Mouse (Mus musculus): ENCODE data around the gene Vps37b.

Vps37b gene

GRCm38 (mm10) chr5:124045453-124046010 lies 13.5 kb upstream of the Vps37b start:
- DNase-seq (ENCODE audit: low read depth, low spot score): no peak

GRCm38 (mm10) chr5:124043999-124044398 lies 11.9 kb upstream of the Vps37b start:
- no peak for DNase-seq (ENCODE audit: low read depth, low spot score)

DNA sequence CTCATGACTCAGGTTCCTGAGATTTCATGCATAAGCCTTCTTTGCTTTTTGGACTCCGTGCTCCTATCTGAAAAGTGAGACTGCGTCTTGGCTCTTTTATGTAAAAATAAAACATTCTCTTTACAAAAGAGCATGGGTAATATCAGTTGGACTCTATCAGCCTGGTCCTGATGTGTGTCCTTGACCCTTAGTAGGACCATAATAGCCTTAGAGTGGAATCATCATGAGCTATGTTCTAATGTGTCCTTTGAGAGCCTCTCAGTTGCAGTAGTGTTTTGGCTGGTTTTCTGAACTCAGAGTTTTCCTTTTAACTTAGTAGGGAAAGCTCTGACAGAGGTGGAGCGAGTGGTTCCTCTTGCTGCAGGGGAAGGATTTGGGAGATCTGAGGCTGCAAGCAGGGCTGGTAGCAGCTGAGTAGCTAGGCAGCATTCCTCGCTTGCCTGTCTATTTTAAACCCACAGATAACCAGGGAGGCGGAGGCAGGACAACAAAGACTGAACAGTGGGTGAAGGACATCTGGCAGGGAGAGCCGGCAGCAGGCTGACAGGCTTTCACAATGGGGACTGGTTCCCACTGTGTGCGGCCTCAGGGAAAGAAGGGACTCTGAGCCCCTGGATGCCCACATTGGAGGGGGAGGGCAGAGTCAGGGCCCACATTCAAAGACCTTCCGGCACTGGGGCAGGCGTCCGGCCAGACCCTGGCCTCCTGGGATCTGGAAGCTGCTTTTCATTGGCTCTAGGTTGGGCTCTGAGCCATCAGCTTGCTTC lies 11.3 kb upstream of the Vps37b start:
- peak; percentile 59 for DNase-seq (ENCODE audit: low read depth, low spot score)

DNA sequence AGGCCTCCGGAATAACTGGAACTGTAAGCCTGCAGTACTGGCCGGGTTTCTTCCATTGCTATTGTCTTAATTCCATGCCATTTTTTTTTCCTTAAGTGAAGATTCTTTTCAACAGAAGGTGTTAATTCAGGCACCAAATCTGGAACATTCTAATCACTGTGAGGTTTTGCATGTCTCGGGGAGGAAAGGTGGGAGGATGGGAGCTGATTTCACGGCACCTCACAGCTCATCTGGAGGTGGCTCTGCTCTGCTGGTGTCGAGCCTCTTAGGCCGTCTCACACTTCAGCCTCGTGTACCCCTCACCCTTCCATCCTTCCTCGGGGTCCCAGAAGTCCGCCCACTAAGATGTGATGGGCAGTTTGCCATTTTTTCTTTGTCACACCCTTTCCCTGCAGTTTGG lies 9.0 kb upstream of the Vps37b start:
- no peak for DNase-seq (ENCODE audit: low read depth, low spot score)

GRCm38 (mm10) chr5:124039602-124040001 lies 7.5 kb upstream of the Vps37b start:
- DNase-seq (ENCODE audit: low read depth, low spot score): no peak

- no peak for DNase-seq (ENCODE audit: low read depth, low spot score)
Measured at GRCm38 (mm10) chr5:124036836-124037235, 4.8 kb upstream of the Vps37b start.

- DNase-seq (ENCODE audit: low read depth, low spot score): no peak
Measured at GRCm38 (mm10) chr5:124036341-124036740, 4.3 kb upstream of the Vps37b start.

GRCm38 (mm10) chr5:124035806-124036205 lies 3.7 kb upstream of the Vps37b start:
- DNase-seq (ENCODE audit: low read depth, low spot score): no peak

GRCm38 (mm10) chr5:124035406-124035805 lies 3.3 kb upstream of the Vps37b start:
- DNase-seq (ENCODE audit: low read depth, low spot score): no peak

GRCm38 (mm10) chr5:124034471-124034870 lies 2.4 kb upstream of the Vps37b start:
- DNase-seq (ENCODE audit: low read depth, low spot score): no peak

DNA sequence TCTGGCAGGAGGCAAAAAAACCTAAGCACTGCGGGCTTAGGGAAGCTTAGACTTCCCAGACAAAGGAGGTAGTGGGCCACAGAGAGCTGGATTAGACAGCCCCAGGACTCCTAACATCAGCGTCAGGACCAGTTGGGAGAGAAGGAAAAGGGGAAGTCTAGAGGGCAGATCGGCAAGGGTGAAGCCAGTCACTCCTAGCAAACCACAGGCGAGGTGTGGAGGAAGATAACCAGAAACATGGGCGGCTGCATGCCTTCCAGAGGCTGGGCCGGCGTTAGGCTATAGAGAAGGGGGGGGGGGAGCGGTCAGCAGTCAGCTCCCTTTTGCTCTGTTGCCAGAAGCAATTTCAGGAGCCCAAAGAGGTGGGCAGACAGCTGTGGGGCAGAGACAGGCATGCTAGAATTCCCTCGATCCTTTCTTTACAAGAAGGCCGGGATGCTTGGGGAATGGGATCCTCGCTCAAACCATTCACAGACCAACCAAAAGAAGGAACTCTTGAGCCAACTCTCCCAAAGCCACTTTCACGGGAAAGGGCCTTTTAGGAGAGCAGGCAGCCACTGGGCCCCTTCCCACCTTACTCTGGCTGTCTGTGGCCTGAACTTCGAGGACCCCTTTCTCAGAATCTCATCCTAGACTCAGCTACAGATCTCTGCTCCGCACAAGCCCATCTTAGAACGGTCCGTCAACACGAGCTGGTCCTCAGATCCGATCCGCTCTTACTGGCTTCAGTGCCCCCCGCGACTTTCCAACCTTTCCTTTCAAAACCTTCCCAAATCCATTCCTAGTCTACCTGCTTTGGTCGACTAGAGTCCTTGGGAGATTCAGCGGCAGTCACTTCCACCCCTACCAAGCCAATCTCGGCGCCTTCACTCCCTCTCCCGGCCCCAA lies 758 bp downstream of the Vps37b start:
- DNase-seq (ENCODE audit: low read depth, low spot score): peak; percentile 63

DNA sequence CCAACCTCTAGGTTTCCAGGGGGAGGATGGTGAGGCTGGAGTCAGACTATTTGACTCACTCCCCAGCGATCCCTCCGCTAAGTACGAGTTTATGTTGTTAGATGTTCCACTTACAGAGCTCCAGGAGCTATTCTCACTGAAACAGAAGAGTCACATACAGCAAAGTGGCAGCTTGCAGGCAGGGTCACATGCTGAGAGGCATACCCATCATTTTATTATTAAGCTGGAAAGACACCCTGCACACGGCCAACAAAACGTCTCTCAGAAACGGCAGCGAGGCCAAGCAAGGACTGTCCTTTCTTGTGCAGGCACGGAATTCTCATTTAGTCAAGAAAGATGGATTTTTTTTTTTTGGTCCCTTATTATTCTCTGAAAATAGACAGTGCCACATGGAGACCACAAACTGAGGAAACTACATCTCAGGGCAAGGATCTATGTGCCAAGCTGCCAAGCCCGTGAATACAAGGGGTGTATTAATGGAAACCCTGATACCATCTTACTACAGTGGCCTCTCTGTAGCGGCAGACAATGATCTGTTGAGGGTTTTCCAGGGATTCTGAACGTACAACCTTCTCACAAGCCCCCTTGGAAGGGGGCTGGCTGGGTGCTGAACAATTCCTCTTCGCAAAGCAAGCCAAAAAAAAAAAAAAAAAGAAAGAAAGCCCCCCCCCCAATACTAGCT lies 1.5 kb downstream of the Vps37b start:
- peak; percentile 50 for DNase-seq (ENCODE audit: low read depth, low spot score)

DNA sequence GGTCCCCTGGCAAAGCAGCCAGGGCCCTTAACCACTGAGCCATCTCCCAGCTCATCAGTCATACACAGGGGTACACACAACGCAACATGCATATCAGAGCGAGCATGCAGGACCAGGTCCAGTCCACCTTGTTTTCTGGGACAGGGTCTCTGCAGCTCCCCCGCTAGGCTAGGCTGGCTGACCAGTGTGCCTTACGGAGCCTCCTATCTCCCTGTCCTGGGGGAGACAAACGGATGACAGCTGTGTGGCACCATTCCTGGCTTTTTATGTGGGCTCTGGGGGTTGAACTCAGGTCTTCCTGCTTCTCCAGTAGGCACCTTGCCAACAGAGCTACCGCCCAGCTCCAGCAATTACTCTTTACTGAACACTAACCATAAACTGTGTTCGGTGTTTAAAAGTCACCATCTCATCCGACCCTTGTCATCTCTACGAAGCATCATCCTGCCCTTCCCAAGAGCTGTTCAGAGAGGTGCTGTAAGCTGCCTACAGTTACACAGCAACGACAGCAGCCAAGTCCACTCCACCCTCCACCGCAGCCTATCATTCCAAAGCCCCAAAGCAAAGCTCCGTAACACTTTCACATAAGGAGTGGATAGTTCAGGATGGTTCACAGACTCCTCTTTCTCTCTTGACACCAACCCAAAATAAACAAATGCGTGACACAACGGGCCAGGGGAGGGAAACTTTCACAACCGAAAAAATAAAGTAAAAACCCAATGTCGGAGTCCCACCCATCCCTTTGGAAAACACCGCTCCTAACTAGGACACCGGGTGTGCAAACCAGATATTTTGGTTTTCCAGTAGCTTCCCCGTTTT lies 2.6 kb downstream of the Vps37b start:
- DNase-seq (ENCODE audit: low read depth, low spot score): no peak

GRCm38 (mm10) chr5:124028680-124029079 lies 3.4 kb downstream of the Vps37b start:
- no peak for DNase-seq (ENCODE audit: low read depth, low spot score)

- DNase-seq (ENCODE audit: low read depth, low spot score): no peak
Measured at GRCm38 (mm10) chr5:124027702-124028470, 4.2 kb downstream of the Vps37b start.

DNA sequence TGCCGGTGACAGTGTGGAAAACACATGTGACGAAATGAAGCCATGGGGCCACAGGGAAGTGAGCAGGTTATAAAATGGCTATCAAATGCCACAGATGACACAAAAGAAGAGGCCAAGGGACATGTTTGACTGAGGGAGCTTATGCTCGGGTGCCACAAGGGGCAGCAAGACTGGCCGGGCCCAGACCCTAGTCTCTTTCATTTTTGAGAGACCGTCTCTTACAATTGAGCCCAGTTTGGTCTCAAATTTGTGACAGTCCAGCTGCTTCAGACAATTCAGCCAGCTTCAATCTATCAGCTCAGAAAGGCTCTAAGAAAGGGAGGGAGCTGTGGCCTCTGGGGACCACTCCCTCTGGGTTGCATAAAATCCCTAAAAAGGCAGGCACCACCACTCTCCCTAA lies 5.5 kb downstream of the Vps37b start:
- DNase-seq (ENCODE audit: low read depth, low spot score): no peak

DNA sequence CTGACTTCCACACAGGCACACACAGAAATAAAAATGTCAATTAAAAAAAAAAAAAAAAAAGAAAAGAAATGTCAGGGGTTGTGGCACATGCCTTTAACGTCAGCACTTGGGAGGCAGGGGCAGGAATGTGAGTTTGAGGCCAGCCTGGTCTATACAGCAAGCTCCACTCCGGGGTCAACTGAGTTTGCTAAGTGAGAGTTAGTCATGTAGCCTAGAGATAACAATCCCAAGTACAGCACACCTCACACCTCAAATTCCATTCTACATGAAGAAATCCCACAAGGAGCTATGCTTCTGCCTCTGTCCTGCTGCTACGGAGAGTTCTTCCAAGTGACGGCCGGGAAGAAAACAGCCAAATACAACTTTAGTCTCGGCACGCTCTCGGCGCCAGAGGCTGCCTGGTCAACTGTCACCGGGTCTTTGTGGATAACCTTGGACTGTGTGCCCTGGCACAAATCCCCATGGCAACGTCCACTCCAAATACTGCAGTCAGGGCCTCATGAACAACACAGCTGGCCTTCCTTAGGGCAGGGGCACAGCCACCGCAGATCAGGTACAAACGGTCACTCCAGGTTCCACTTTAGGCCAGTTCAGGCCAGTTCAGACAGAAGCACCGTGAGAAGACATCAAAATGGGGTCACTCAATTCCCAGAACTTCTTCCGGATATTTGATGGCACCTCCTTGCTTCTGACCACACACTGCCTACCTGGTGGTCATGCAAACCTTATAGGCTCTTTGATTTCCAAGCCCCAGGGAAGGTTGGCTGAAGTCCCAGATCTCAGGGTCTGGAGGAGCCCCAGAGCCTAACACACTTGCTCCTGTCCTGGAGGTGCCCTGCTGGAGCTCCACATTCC lies 6.3 kb downstream of the Vps37b start:
- DNase-seq (ENCODE audit: low read depth, low spot score): no peak

DNA sequence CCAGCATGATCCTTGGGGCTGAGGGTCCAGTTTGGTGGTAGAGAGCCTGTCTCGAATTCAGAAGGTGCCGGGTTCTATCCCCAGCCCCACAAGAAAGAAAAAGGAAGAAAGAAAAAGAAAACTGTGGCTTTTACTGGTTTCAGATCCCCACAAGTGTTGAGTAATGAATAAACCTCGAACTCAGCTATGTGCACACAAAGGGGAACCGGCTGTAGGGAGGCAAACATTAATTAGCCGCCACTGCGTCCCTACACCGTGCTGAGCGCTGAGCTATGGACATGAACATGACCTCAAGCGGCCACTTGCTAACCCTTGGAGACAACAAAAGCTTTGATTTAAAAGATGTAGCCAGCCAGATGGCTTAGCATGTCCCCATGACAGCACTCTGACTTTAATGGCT lies 6.9 kb downstream of the Vps37b start:
- no peak for DNase-seq (ENCODE audit: low read depth, low spot score)

GRCm38 (mm10) chr5:124024677-124025076 lies 7.4 kb downstream of the Vps37b start:
- DNase-seq (ENCODE audit: low read depth, low spot score): no peak

Measured in 3T3-L1 (cell line).